Mouse (Mus musculus): Measurements from ENCODE around the gene Lars2. TPM values are rescaled to one million over a fixed set of nuclear protein-coding genes. Genes with fewer than 3 reads are reported as not detected.

Lars2 gene
- polyA plus RNA-seq, 1 experiment: 3,732 TPM

DNA sequence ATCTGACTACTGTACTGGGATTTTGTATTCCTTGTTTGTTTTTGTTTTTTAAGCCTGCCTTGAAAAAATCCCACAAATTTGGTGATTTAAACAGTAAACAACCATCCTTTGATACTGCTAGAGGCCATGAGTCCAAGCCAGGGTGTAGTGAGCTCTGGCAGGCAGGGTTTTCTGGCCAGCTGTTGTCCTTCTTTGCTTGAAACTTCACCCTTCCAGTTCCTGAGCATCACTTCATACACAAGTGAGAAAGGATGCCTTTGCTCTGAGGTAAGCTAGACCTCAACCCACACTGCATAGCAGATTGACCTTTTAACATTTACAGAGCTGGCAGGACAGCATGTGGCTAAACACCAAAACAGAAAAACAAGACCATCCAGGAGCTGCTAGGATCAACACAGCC is 102.4 kb downstream of the Lars2 start:
- H3K4me1 ChIP-seq (ENCODE audit: control insufficient read depth, insufficient read depth, low read length): peaks cover 15% of the 10 kb centered on the region
- H3K4me3 ChIP-seq (ENCODE audit: insufficient read depth, low read length): no peak overlapping the region
- no peak overlapping the region for H3K27ac ChIP-seq (ENCODE audit: insufficient read depth, low read depth, low read length)
- TF ChIP-seq POLR2A (IDR thresholded peaks at IDR 0.05; ENCODE audit: borderline replicate concordance, low read depth, low read length): no peak

- TF ChIP-seq POLR2A (IDR thresholded peaks at IDR 0.05; ENCODE audit: borderline replicate concordance, low read depth, low read length) (no peak), CTCF (IDR thresholded peaks at IDR 0.05; ENCODE audit: low read depth, low read length) (no peak)
- H3K27ac ChIP-seq (ENCODE audit: insufficient read depth, low read depth, low read length): no peak overlapping the region
- peaks cover 29% of the 10 kb centered on the region for H3K4me1 ChIP-seq (ENCODE audit: control insufficient read depth, insufficient read depth, low read length)
- no peak overlapping the region for H3K4me3 ChIP-seq (ENCODE audit: insufficient read depth, low read length)
These were observed 106.7 kb downstream of the Lars2 start for GRCm38 (mm10) chr9:123473377-123473776.

- Histone ChIP-seq H3K4me3 (ENCODE audit: insufficient read depth, low read length) (no peak overlapping the region), H3K4me1 (ENCODE audit: control insufficient read depth, insufficient read depth, low read length) (peaks cover 41% of the 10 kb centered on the region), H3K27ac (ENCODE audit: insufficient read depth, low read depth, low read length) (peak overlapping the region; percentile 3; the same call in 1 of the 2 replicates)
- TF ChIP-seq CTCF (IDR thresholded peaks at IDR 0.05; ENCODE audit: low read depth, low read length) (no peak), POLR2A (IDR thresholded peaks at IDR 0.05; ENCODE audit: borderline replicate concordance, low read depth, low read length) (no peak)
These were observed 108.8 kb downstream of the Lars2 start for GRCm38 (mm10) chr9:123475569-123475968.

GRCm38 (mm10) chr9:123478031-123478585 is 111.4 kb downstream of the Lars2 start:
- TF ChIP-seq POLR2A (IDR thresholded peaks at IDR 0.05; ENCODE audit: borderline replicate concordance, low read depth, low read length): no peak
- TF ChIP-seq CTCF (IDR thresholded peaks at IDR 0.05; ENCODE audit: low read depth, low read length): no peak
- H3K4me3 ChIP-seq (ENCODE audit: insufficient read depth, low read length): peak overlapping the region; percentile 44
- no peak overlapping the region for H3K27ac ChIP-seq (ENCODE audit: insufficient read depth, low read depth, low read length)
- H3K4me1 ChIP-seq (ENCODE audit: control insufficient read depth, insufficient read depth, low read length): peaks cover 52% of the 10 kb centered on the region

DNA sequence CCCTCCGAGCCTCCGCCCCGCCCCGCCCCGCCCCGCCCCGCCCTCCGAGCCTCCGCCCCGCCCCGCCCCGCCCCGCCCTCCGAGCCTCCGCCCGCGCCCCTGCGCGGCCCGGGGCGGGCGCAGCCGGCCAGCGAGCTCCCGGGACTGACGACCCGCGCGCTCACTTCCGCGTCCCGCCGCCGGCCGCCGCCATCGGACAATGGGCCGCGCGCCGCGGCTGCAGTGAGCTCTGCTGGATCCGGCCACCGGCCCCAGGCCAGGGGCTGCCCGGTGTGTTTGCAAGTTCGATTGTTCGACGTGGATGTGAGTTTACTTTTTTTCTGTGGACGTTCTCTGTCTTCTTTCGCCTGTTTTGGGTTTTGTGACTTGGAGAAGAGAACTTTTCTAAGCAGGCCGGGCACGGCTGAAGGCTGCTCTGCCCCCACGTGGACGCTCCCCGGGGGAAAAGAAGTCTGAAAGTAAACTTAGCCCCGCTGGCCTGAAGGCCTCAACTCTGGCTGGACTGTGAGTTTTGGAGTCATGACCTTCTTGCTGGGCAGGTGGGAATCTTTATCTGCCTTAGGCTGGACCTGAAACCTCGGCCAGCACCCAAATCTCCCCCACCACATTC is 112.0 kb downstream of the Lars2 start, which contains the start of gene Limd1:
Gene Limd1, plus strand, starts transcription at position 121 of the 610 bp plus-strand sequence.
- TF ChIP-seq POLR2A (IDR thresholded peaks at IDR 0.05; ENCODE audit: borderline replicate concordance, low read depth, low read length) (no peak), CTCF (IDR thresholded peaks at IDR 0.05; ENCODE audit: low read depth, low read length) (no peak; the same call in 1 of the 2 replicates)
- Histone ChIP-seq H3K4me1 (ENCODE audit: control insufficient read depth, insufficient read depth, low read length) (peaks cover 52% of the 10 kb centered on the region), H3K27ac (ENCODE audit: insufficient read depth, low read depth, low read length) (peak within 1 kb of the TSS; percentile 72), H3K4me3 (ENCODE audit: insufficient read depth, low read length) (peak within 1 kb of the TSS; percentile 73)

GRCm38 (mm10) chr9:123479196-123479669 is 112.5 kb downstream of the Lars2 start:
- no peak for TF ChIP-seq POLR2A (IDR thresholded peaks at IDR 0.05; ENCODE audit: borderline replicate concordance, low read depth, low read length)
- TF ChIP-seq CTCF (IDR thresholded peaks at IDR 0.05; ENCODE audit: low read depth, low read length): no peak
- Histone ChIP-seq H3K27ac (ENCODE audit: insufficient read depth, low read depth, low read length) (peak overlapping the region; percentile 72), H3K4me1 (ENCODE audit: control insufficient read depth, insufficient read depth, low read length) (peaks cover 56% of the 10 kb centered on the region), H3K4me3 (ENCODE audit: insufficient read depth, low read length) (peak overlapping the region; percentile 73)

GRCm38 (mm10) chr9:123479876-123480252 is 113.1 kb downstream of the Lars2 start:
- Histone ChIP-seq H3K27ac (ENCODE audit: insufficient read depth, low read depth, low read length) (no peak overlapping the region), H3K4me3 (ENCODE audit: insufficient read depth, low read length) (peak overlapping the region; percentile 73), H3K4me1 (ENCODE audit: control insufficient read depth, insufficient read depth, low read length) (peaks cover 55% of the 10 kb centered on the region)
- TF ChIP-seq CTCF (IDR thresholded peaks at IDR 0.05; ENCODE audit: low read depth, low read length) (no peak), POLR2A (IDR thresholded peaks at IDR 0.05; ENCODE audit: borderline replicate concordance, low read depth, low read length) (no peak)

GRCm38 (mm10) chr9:123480253-123480921 is 113.7 kb downstream of the Lars2 start:
- H3K4me1 ChIP-seq (ENCODE audit: control insufficient read depth, insufficient read depth, low read length): peaks cover 50% of the 10 kb centered on the region
- H3K4me3 ChIP-seq (ENCODE audit: insufficient read depth, low read length): peak overlapping the region; percentile 73
- no peak for TF ChIP-seq POLR2A (IDR thresholded peaks at IDR 0.05; ENCODE audit: borderline replicate concordance, low read depth, low read length)
- TF ChIP-seq CTCF (IDR thresholded peaks at IDR 0.05; ENCODE audit: low read depth, low read length): no peak
- H3K27ac ChIP-seq (ENCODE audit: insufficient read depth, low read depth, low read length): 0 out of 2 replicates have a peak overlapping the region, but pooled peaks have one; percentile 4

DNA sequence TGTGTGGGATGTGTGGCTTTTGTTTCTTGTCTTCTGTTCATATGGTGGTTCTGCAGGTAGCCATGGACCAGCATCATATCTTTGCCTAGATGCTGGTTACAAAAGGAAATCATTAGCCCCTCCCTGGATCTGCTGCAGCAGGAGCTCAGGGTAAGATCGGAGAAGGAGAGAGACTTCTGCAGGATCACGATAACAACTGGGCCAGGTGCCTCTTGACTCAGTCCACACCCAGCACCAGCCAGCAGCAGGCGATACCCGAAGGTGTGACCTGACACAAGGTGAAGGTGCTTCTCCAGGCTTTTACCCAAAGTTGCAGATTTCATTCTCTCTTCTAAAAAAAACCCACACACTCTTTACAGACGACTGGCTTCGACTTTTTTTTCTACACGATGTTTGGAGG is 114.4 kb downstream of the Lars2 start:
- H3K27ac ChIP-seq (ENCODE audit: insufficient read depth, low read depth, low read length): 0 out of 2 replicates have a peak overlapping the region, but pooled peaks have one; percentile 4
- H3K4me3 ChIP-seq (ENCODE audit: insufficient read depth, low read length): peak overlapping the region; percentile 32
- no peak for TF ChIP-seq POLR2A (IDR thresholded peaks at IDR 0.05; ENCODE audit: borderline replicate concordance, low read depth, low read length)
- H3K4me1 ChIP-seq (ENCODE audit: control insufficient read depth, insufficient read depth, low read length): peaks cover 47% of the 10 kb centered on the region

DNA sequence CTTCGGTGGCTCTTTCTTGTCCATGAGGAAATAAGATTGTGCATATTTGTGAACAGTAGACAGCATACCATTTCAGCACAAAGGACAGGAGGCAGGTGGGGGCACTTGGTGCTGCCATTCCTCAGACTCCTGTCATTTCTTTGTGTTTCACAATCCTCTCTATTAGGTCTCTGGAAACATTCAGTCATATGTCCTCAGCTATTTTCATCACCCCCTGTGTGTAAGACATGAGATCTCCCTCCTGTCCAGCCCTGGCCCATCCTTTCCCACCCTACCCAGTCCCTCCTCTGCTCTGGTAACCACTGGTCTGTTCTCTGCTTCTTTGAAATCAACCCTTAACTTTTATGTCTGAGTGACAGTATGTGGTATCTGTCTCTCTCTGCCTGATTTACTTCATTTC is 116.9 kb downstream of the Lars2 start:
- H3K4me1 ChIP-seq (ENCODE audit: control insufficient read depth, insufficient read depth, low read length): peaks cover 45% of the 10 kb centered on the region
- TF ChIP-seq POLR2A (IDR thresholded peaks at IDR 0.05; ENCODE audit: borderline replicate concordance, low read depth, low read length) (no peak), CTCF (IDR thresholded peaks at IDR 0.05; ENCODE audit: low read depth, low read length) (no peak)
- no peak overlapping the region for H3K4me3 ChIP-seq (ENCODE audit: insufficient read depth, low read length)
- H3K27ac ChIP-seq (ENCODE audit: insufficient read depth, low read depth, low read length): no peak overlapping the region
